Mouse (Mus musculus) CD4-positive, CD25-positive, alpha-beta regulatory T cell, adult 4 months (primary cell): ENCODE results near the gene Lrp6. TPM values are rescaled to one million over a fixed set of nuclear protein-coding genes. Genes with fewer than 3 reads are reported as not detected.

Experiments
- ATAC-seq: one replicate; pipeline ENCODE4 v1.8.0; 2017
- polyA plus RNA-seq, 2 experiments: library from polyadenylated mRNA; unstranded; fragments of 100-300 nt; shearing (Covaris generic); gene quantifications; one replicate each; pipeline ENCODE4 v1.2.1; 2017

The Lrp6 gene
- polyA plus RNA-seq: 1 to 10 TPM; 6.3 to 8.6 TPM

GRCm38 (mm10) chr6:134566818-134567485 is at the start of gene Lrp6:
Gene Lrp6, minus strand, starts transcription at chr6:134566965.
- ATAC-seq: peak; percentile 88

GRCm38 (mm10) chr6:134614723-134615648 is 48.2 kb upstream of the Lrp6 start:
- ATAC-seq: peak; percentile 94

- ATAC-seq: no peak
These were observed 47.6 kb upstream of the Lrp6 start for GRCm38 (mm10) chr6:134614322-134614721.

- no peak for ATAC-seq
These were observed 45.1 kb upstream of the Lrp6 start for GRCm38 (mm10) chr6:134611896-134612295.

GRCm38 (mm10) chr6:134610380-134610779 is 43.6 kb upstream of the Lrp6 start:
- no peak for ATAC-seq

GRCm38 (mm10) chr6:134606949-134607746 is 40.4 kb upstream of the Lrp6 start:
- ATAC-seq: no peak

- no peak for ATAC-seq
These were observed 39.8 kb upstream of the Lrp6 start for GRCm38 (mm10) chr6:134606540-134606939.

GRCm38 (mm10) chr6:134605196-134605595 is 38.4 kb upstream of the Lrp6 start:
- ATAC-seq: no peak

GRCm38 (mm10) chr6:134602371-134603003 is 35.7 kb upstream of the Lrp6 start:
- no peak for ATAC-seq

GRCm38 (mm10) chr6:134601766-134602165 is 35.0 kb upstream of the Lrp6 start:
- no peak for ATAC-seq

GRCm38 (mm10) chr6:134601130-134601529 is 34.4 kb upstream of the Lrp6 start:
- no peak for ATAC-seq

GRCm38 (mm10) chr6:134599239-134599638 is 32.5 kb upstream of the Lrp6 start:
- ATAC-seq: no peak

- no peak for ATAC-seq
These were observed 31.0 kb upstream of the Lrp6 start for GRCm38 (mm10) chr6:134597651-134598229.

- no peak for ATAC-seq
These were observed 28.0 kb upstream of the Lrp6 start for GRCm38 (mm10) chr6:134594569-134595442.

GRCm38 (mm10) chr6:134591614-134592013 is 24.8 kb upstream of the Lrp6 start:
- no peak for ATAC-seq

- no peak for ATAC-seq
These were observed 19.5 kb upstream of the Lrp6 start for GRCm38 (mm10) chr6:134586241-134586640.

- ATAC-seq: no peak
These were observed 17.9 kb upstream of the Lrp6 start for GRCm38 (mm10) chr6:134584616-134585015.

GRCm38 (mm10) chr6:134582110-134582509 is 15.3 kb upstream of the Lrp6 start:
- no peak for ATAC-seq

- no peak for ATAC-seq
These were observed 12.7 kb upstream of the Lrp6 start for GRCm38 (mm10) chr6:134579506-134579905.

GRCm38 (mm10) chr6:134578039-134578438 is 11.3 kb upstream of the Lrp6 start:
- ATAC-seq: no peak

GRCm38 (mm10) chr6:134575288-134575741 is 8.6 kb upstream of the Lrp6 start:
- ATAC-seq: no peak
